Mouse (Mus musculus) spleen, adult 12 weeks (tissue): ENCODE data around the gene Krt35.

Experiments
- DNase-seq: peaks from one replicate; pipeline ENCODE4 v3.0.0; 2022; ENCODE audit warnings: low spot score

The Krt35 gene

DNA sequence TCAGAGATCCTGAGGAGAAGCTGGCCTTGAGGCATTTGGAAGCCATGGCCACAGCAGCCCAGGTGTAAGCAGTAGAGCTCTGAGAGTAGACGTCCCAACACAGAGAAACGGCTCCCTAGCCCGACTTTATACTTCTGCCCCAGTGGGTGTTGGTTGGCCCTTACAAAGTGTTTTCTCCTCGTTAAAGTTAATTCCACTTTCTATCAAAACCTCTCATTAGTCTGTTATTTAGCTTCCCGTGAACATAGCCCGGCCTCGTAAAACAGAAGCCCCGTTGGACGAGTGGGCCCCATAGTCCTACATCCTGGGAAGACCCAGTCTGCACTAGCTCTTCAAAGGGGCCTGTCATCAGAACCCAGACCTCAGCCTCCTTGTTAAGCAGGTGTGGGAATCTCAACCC lies at the start of gene Krt35:
Gene Krt35 (minus strand): TSS at position 101 of the 400 bp plus-strand sequence.
- no peak for DNase-seq

DNA sequence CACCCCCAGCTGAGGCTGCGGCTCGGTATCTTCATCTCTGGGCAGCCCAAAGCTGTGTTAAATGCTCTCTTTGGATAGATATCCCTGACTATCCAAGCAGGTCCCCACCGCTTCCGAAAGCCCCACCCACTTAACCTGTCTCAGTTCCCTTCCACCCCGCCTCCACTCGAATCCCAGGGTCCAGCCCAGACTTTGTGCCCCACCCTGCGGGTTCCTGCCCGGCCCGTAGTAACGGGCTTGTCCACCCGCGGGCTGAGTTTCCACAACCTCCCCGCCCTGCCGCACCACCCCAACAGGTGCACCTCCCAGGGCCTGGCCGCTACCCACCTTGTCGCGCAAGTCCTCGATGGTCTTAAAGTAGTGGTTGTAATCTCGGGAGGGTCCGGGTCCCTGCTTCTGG lies 49.1 kb upstream of the Krt35 start:
- DNase-seq = no peak

DNA sequence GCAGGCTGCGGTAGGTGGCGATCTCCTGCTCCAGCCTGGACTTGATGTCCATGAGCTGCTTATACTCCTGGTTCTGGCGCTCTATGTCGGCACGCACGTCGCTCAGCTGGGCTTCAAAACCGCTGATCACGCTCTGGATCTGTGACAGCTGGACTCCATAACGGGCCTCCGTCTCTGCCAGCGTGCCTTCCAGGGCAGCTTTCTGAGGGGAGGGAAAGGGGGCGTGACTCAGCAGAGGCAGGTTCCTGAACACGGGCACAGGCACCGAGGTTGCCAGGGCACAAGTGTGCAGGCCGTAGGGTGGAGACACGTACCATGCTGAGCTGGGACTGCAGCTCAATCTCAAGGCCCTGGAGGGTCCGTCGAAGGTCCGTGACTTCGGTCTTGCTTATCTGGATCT lies 44.9 kb upstream of the Krt35 start:
- no peak for DNase-seq

DNA sequence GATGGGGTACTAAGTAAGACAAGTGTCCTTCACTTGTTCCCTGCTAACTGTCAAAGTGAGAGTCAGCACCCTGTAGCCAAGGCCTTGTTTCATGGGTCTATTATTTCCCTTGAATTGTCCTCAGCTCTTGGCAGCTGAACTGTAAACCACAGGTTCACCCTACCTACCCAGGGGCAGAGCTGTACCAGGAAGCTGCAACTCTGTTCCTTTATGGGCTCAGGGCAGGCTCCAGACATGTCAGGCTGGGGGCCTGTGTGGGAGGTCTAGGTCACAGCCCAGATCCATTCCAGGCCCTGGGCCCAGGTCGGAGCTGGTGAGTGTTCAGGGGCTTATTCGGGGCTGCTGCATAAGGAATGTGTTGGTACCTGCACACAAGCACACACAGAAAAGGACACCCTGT lies 43.4 kb upstream of the Krt35 start:
- no peak for DNase-seq

DNA sequence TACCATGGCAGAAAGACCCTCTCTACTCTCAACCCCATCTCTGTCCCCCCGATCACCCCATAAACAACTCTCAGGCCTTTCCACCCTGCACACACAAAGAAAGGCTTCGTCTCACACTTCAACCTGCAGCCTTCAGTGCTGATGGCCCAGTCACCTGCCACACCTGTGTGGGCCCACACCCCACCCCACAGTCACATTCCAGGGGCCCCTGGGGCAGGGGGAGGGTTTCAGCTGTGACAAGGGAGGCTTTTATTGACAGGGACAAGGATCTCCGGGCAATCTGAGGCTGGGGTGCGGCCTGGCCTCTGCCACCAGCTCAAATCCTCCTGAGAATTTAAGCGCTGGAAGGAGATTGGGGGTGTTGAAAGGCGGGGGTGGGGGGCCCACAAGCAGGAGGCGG lies 42.8 kb upstream of the Krt35 start:
- no peak for DNase-seq

DNA sequence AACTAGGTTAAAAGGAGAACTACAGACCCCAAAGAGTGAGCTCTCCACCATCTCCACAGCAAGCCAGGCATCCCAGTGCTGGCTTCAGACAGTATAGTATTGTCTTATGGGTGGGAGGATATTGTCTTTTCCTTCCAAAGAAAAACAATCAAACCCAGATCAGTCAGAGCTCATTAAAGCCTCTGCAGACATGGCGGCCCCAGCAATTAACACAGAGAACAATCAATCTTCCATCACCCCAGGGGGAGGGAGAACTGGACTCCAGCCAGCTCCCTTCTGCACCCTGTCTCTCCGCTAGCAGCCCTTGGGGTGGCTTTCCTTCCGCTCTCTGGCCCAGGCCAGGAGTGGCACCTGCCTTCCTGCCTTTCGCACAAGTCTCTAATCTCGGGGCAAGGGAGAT lies 41.7 kb upstream of the Krt35 start:
- no peak for DNase-seq

DNA sequence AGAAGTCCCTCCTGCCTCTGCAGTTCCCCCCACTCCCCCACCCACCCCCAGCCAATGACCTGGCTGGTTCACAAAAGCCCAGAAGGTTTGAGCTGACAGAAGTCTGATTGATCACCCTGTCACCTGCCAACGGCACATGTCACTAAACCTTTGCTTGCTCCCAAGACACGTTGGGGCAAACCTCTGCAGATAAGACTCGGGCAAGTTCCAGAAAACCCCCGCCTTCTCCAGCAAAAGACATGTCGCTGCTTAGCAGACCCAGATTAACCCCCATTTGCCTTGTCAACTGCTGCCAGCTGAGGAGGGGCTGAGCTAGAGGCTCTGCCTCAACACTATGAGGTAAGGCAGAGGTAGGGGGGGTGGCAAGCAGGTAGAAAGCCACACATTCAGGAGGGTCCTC lies 40.5 kb upstream of the Krt35 start:
- DNase-seq = no peak

DNA sequence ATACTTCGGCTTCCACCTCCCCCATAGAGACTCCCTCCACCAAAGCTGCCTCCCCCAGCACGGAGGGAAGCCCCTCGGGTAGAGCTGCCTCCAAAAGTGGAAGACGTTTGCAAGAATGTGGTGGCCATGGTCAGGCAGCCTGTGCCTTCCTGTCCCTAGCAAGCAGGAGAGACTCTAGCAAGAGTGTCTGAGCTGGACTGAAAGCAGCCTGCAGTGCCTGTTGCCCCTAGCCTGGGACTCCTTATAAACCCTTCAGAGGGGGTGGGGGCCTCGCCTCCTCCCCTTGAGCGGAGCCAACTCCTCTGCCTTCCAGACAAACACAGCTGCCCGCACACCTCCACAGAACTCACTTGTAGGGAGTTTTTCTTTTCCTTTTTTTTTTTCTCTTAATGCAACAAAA lies 39.7 kb upstream of the Krt35 start, which contains the start of gene Krt15:
Gene Krt15 (minus strand): TSS at position 198 of the 400 bp plus-strand sequence.
- no peak for DNase-seq

DNA sequence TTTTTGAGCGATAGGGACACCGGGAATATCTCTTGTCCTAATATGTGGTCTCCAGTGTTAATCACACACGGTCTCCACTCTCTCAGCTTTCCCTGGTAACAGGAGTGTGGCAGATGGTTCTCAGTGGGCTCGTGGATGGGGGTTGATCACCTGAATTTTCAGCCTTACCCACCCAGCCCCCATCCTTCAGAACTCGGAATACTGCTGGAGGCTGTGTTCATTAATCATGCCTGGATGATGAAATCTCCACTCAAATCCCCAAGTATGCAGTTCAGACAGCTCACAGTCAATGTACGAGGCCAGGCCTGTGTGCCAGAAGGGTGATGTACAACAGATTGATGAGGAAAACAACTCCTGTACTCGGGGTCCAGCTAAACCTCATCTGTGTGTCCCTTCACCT lies 28.9 kb upstream of the Krt35 start:
- no peak for DNase-seq

DNA sequence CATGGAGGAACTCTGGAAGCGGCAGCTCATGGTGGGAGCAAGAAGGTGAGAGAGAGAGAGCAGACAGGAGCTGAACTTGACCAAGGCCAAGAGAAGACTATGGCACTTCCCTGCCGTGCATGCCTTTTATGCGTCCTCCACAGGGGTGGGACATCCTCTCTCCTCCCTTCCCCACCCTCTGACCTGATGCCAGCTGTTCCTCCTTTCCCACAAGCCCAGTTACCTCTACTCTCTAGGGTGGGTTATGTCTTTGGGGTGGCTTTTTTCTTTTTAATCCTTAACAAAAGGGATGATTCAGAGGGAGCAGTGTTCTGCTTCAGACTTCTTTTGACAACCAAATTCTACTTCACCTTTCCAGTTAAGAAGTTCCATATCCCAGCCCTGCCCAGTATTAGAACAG lies 25.4 kb upstream of the Krt35 start, which contains the start of gene Krt13:
Gene Krt13 (minus strand): TSS at position 101 of the 400 bp plus-strand sequence.
- no peak for DNase-seq

DNA sequence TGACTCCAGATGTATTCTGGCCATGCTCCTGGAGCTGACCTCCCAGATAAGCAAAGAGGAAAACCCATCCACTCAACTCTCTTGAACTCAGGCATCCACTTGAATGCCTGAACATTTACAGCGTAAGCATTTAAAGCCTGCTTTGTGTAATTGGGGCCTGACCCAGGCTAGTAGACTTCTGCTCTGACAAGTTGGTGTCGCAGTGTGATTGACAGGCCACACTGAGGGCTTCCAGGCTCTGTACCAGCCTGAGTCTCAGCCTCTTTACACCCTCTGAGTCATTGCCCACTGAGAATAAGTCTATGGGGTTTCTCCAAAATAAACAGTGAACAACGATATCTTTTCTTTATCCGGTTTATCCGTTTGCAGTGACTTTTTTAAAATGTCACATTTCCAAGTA lies 24.3 kb upstream of the Krt35 start:
- no peak for DNase-seq

DNA sequence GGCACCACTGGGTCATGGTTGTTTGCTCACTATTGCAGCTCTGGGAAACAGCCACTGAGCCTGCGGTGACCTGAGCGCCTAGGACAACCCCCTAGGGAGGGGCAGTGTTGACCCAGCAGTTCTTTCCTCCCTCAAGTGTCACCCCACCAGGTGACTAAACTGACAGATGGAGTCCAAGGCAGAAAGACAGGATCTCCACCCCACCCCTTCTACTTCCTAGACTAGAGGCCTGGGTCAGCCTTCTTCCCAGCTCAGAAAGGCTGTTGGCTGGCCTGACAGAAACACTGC lies 17.6 kb upstream of the Krt35 start:
- no peak for DNase-seq

DNA sequence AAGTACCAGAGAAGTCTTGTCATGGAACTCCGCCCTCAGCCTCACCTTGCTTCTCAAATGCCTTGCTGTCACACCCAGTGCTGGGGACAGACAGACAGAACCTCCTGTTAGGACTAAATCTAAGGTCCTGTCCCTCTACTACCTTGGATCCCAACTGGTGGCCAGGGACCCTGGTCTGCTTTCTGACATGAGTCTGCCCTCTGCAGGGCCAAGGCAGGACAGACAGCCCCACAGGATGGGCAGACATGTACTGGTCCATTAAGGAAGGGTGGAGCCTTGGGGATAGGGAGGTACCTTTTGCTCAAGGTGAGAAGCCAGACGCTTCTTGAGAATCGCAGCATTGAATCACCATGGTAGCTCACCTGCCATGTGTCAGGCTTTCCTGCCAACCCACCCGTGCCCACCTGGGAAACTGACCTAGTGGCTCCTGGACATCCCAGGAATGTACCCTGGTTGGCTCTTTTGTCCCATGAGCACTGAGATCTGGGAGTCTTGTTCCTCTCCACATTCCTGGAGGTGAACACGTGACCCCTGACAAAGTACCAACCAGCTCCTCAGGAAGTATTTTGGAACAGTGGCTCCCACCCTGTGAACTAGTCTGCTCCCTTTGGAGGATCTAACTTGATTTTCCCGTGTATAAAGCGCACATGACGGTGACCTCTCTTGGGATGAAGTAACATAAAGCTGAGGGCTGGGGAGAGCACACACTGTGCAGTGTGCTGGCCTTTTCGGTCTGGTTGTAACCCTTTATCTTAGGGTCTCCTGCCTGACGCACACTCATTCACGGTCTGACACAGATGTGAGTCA lies 17.1 kb upstream of the Krt35 start:
- no peak for DNase-seq

DNA sequence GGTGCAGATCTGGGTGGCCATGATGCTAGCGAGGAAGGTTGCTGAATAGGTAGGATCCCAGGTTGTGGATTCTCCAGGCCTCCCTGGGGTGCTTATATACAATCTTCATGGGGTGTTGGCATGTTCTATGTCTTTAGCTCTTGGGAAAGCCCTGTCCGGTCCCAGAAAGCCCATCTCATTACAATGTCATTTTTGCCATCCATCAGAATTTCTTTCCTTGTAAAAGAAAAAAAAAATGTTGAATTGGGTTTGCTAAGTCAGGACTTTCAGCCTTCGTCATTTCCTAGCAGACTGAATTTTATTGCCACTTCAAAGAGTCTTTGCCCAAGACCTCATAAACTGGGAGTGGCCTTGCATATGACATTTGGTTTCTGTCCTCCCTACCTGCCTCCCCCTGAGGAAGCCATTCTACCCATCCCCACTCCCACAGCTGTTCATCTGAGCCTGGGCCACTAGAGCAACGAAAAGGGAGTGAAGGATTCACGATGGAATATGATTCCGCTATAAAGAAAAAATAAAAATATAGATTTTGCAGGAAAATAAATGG lies 9.6 kb upstream of the Krt35 start, which contains the start of gene Krt36:
Gene Krt36 (minus strand): TSS at position 51 of the 547 bp plus-strand sequence.
- DNase-seq = no peak

DNA sequence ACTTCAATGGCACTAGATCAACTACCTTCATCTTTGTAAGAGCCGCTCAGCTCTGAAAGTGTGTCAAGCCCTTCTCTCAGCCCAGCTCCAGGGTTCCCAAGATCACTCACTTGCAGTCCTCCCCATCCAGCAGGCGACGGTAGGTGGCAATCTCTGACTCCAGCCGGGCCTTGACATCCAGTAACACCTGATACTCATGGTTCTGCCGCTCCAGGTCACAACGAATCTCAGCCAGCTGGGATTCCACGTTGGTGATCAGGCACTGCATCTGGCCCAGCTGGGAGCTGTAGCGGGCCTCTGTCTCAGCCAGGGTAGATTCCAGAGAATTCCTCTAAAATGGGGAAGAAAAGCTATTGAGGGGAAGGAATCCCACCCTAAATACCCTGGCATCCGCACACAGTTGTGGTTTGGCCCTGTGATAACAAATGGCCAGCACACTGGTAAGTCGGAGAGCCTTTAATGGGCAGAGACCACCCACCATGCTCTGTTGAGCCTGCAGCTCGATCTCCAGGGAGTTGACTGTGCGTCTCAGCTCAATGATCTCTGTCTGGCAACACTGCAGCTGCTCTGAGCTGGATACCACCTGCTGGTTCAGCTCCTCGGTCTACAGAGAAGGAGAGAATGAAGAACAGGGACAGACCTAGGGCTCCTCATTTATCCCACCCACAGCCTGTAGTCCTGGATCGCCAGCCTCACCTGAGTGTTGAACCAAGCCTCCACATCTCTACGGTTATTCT lies 6.8 kb upstream of the Krt35 start:
- no peak for DNase-seq

DNA sequence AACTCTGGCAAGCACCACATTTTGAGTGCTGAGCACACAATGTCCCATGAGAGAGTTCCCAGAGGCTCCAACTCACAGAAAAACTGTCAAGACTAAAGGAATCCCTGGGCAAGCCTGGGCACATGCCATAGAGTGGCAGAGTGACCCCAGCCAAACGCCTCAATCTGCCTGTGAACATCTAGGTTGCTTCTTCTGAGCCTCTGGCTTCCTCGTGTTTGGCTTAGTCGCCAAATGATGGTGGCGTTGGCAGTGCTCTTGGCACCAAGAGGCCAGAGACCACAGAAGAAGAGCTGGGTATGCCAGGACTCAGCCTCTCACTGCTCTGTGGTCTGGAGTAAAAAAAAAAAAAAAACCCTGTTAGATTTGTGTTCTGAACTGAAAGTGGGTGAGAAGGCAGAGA lies 4.3 kb upstream of the Krt35 start:
- DNase-seq = no peak

DNA sequence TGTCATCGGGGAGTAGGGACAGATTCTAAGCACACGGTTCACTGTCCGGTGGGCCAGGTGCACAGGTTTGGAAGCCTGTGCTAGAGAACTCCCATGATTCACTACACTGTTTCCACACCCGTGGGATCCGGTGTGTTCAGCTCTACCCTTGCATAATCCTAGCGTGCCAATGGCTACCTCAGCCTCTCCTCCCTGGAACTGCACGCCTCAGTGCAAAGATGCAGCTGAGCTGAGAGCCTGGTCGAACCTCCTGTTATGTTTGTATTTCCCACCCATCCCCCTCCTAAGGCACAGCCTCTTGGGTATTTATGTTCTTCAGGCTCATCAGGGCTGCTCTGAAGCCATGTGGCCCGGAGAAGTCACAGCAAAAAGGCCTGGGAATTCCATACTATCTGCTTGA lies 1.8 kb upstream of the Krt35 start:
- DNase-seq = no peak

DNA sequence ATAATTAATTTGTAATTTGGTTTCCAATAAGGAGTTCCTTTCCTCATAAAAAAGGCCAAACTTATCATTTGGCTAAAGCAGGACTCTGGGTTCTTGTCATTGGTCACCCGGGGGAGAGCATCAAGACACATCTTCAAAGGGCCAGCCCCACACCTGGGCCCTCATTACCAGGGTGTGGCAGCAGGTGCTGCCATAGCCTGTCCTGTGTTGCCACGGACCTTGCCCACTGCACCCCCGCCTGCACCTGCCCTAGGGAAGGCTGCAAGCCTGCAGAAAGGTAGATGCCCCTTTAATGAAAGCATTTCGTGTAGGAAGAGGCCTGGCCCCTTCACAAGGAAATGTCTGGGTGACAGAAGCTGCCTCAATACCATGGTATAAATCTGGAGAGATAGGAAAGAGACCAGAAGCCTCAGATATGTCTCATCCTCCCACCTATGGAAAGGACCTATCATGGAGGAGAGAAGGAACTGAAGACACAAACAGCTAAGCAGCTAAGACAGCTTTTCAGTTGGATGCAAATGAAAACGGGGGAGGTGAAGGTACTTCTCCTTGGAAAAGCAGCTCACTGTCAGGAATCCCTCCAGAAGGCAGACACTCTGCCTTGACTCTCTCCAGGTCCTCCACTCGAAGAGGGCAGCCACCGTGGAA lies 7.5 kb downstream of the Krt35 start:
- no peak for DNase-seq

DNA sequence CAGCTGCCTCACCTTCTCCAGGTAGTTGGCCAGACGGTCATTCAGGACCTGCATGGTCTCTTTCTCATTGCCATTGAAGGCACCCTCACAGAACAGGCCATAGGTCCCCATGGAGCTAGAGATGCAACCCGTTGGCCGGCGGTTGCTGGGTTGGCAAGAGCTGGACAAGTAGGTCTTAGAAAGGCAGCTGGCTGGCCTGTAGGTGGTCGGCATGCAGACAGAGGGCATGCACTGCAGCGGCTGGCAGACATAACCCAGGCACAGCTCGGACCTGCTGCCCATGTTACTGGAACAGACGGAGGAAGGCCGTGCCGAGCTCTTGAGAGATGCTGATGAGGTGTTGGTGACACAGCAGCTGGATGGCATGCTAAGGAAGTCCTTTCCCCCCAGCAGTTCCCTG lies 8.2 kb downstream of the Krt35 start, which contains the start of gene Krt32:
Gene Krt32 (minus strand): TSS at position 366 of the 400 bp plus-strand sequence.
- DNase-seq = no peak

DNA sequence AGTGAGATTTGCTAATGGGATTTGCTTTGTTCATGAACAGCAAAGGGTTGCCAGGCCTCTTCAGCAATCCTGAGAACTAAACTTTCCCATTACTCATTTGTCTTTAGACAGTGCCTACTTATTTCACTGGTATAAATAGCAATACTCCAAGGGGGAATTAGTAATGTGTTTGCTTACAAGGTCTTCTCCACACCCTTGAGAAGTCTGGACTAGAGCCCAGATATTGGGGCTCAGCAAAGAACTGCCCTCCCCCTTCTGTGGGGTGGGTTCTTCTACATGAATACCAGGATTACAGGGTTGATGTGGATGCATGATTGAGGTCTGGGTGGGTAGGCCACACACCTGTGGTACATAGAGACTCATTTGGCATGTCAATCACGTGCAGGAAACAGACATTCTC lies 22.2 kb downstream of the Krt35 start:
- no peak for DNase-seq

DNA sequence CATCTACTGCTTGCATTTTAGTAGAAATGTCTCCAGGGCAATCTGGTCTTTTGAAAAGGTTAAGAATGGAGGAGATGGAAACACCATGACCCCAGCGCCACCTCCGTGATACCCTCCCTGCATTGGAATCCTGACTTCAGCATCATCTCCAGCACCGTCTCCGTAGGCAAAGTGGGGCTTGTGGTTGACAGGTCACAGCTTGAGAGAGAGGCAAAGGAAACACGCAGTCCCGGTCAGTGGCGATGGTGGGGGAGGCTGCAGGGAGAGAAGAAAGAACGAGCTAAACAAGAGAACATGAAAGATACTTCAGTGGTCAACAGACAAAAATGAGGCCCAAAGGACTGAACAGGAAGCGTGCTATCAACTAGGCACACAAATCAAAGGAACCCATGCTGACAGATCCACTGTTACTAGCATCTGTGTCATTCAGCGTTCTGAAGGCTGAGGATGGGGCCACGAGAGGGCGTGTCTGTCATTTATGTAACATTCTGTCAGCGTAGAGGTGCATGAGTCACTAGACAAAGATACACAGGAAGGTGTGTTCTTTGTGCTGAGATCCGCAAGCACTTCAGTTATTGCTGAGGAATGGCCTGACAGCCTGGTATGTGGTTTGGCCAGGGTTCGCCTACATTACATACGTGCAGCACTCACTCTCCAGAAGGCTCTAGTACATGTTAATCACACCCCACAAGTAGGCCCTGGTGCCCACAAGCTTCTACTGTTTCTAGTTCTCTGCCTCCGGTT lies 28.6 kb downstream of the Krt35 start:
- no peak for DNase-seq
